Mouse (Mus musculus) urinary bladder, postnatal 36 days (tissue): ENCODE results near the gene Tyrp1.

ENCODE experiments used
- DNase-seq, 2 experiments: peaks; one replicate each; pipeline ENCODE4 v3.0.0; 2022; ENCODE audit warnings: low spot score in 2 of 2, mixed read lengths in 1 of 2

The Tyrp1 gene

DNA sequence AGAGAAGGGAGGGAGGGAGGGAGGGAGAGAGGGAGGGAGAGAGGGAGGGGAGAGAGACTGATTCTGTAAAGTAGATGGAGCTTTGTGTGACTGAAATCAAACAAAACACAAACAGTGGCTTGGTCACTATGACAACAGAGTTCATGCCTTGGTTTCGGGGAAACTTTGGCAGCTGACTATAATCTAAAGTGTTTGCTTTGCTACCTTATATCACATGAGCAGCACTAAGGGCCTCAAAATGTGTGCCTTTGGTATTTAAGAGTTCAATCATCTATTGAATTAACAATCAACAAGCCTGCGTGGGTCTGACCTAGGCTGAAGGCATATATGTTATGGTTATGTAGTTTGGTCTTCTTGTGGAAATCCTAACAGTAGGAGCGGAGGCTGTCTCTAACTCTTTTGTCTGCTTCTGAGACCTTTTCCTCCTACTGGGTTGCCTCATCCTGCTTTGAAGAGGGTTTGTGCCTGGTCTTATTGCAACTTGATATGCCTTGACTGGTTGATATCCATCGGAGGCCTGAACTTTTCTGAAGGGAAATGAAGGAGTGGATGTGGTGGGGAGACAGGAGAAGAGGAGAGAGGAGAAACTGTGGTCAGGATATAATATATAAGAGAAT, 61.5 kb downstream of the Tyrp1 start:
- no peak for DNase-seq
